Mouse (Mus musculus) small intestine, adult 2 months (tissue): ENCODE measurements around the gene Cyren.

Experiments
- CTCF ChIP-seq: fragments of 200-500 bp; IDR thresholded peaks from 2 replicates; pipeline ENCODE4 v1.5.1; 2012; ENCODE audit warnings: low read depth, mild to moderate bottlenecking, control low read depth, inconsistent platforms, low read length, moderate library complexity, mixed read lengths; ENCODE audit not compliant: insufficient replicate concordance, insufficient read length; ENCODE audit errors: extremely low read depth
- POLR2A ChIP-seq: fragments of 200-500 bp; IDR thresholded peaks from 2 replicates; pipeline ENCODE4 v1.6.1; 2012; ENCODE audit warnings: low read depth, mild to moderate bottlenecking, control low read depth, inconsistent platforms, low read length, moderate library complexity

DNA sequence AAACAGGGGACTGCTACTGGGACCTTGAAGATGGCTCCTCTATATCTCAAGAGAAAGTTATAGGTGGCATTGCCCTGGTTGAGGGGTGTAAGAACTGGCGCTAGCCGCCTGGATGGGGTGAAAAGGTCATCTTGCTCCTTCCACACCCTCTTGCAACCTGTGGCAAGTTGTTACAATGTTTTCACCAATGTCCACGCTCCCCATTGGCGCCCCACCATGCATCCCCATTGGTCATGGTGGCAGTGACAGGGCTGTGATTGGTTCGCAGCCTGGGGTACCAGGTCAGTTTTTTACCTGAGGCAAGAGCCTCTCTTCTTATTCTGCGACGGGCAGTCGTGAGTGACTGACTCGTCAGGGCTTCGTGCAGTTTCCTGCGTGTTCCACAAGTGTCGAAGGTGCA is 42.8 kb upstream of the Cyren start:
- TF ChIP-seq POLR2A (no peak), CTCF (no peak)
